Mouse (Mus musculus) ES-E14 (cell line): ENCODE results near the gene Tmtc4. TPM values are rescaled to one million over a fixed set of nuclear protein-coding genes. Genes with fewer than 3 reads are reported as not detected.
A peak's percentile ranks its signal among the peaks of the same experiment; 100 is the strongest.

Experiments
- DNase-seq: peaks from one replicate; pipeline ENCODE4 v3.0.0-alpha.2; 2013; ENCODE audit warnings: low read depth, low spot score
- H3K27ac ChIP-seq: 2 replicates; pipeline ENCODE4 v1.5.1; 2012; ENCODE audit warnings: low read depth, mild to moderate bottlenecking, low read length, moderate library complexity, mixed read lengths; ENCODE audit not compliant: poor library complexity, insufficient read depth, severe bottlenecking
- H3K36me3 ChIP-seq: 2 replicates; pipeline ENCODE4 v1.6.1; 2012; ENCODE audit warnings: mild to moderate bottlenecking, low read length, moderate library complexity, mixed read lengths; ENCODE audit not compliant: control insufficient read depth, poor library complexity, insufficient read depth, severe bottlenecking
- H3K4me1 ChIP-seq, 2 experiments: fragments of 150-350 bp in 1 of 2; sonication (generic) in 1 of 2; 2 replicates each; pipeline ENCODE4 v1.6.1; 2012; ENCODE audit warnings: low read length in 2 of 2, mild to moderate bottlenecking in 1 of 2, mixed read lengths in 1 of 2; ENCODE audit not compliant: control insufficient read depth in 2 of 2, insufficient read depth in 2 of 2, poor library complexity in 1 of 2
- H3K4me3 ChIP-seq, 2 experiments: fragments of 150-350 bp in 1 of 2; sonication (generic) in 1 of 2; 2 replicates each; pipeline ENCODE4 v1.5.1; 2012; ENCODE audit warnings: low read length in 2 of 2, low read depth in 1 of 2, mild to moderate bottlenecking in 1 of 2, mixed read lengths in 1 of 2; ENCODE audit not compliant: insufficient read depth in 1 of 2, poor library complexity in 1 of 2, severe bottlenecking in 1 of 2
- H3K9ac ChIP-seq: 2 replicates; pipeline ENCODE4 v1.6.1; 2012; ENCODE audit warnings: low read depth, mild to moderate bottlenecking, low read length, mixed read lengths; ENCODE audit not compliant: poor library complexity, insufficient read depth, severe bottlenecking
- H3K9me3 ChIP-seq: fragments of 150-350 bp; sonication (generic); 2 replicates; pipeline ENCODE4 v1.6.1; 2012; ENCODE audit warnings: low read depth, mild to moderate bottlenecking, low read length; ENCODE audit not compliant: control insufficient read depth, insufficient read depth
- CHD2 ChIP-seq: IDR thresholded peaks from 2 replicates; pipeline ENCODE4 v1.6.1; 2014; ENCODE audit warnings: mild to moderate bottlenecking, low read depth, low read length, inconsistent platforms
- HCFC1 ChIP-seq: IDR thresholded peaks from 2 replicates; pipeline ENCODE4 v1.6.1; 2012; ENCODE audit warnings: low read length, inconsistent platforms, borderline replicate concordance; ENCODE audit not compliant: insufficient read depth
- MAFK ChIP-seq: IDR thresholded peaks from 2 replicates; pipeline ENCODE4 v1.6.1; 2014; ENCODE audit warnings: mild to moderate bottlenecking, low read depth, low read length, inconsistent platforms; ENCODE audit not compliant: insufficient read depth
- ZC3H11A ChIP-seq: IDR thresholded peaks from 2 replicates; pipeline ENCODE4 v1.6.1; 2012; ENCODE audit warnings: low read depth, mild to moderate bottlenecking, inconsistent platforms, low read length, borderline replicate concordance
- ZNF384 ChIP-seq: IDR thresholded peaks from 2 replicates; pipeline ENCODE4 v1.6.1; 2012; ENCODE audit warnings: low read depth, low read length, inconsistent platforms
- in situ Hi-C, 2 experiments: fragments of 600-800 bp; cut with MboI; formaldehyde crosslinking; loops; one replicate each; pipeline ENCODE4 v1.15.1; 2025; ENCODE audit warnings: low sequenced_read_pairs in 2 of 2, inconsistent platforms in 1 of 2; ENCODE audit not compliant: unreplicated experiment in 2 of 2
- total RNA-seq: library from RNA; depleted of rRNA; stranded (reverse); fragments of 300-350 nt; gene quantifications from 2 replicates; pipeline ENCODE4 v1.2.3, GENCODE M21; 2012

Tmtc4 gene
- total RNA-seq, 1 experiment = 9.6 TPM

GRCm38 (mm10) chr14:122877787-122878186, 106.0 kb downstream of the Tmtc4 start:
- DNase-seq = no peak
- Histone ChIP-seq H3K9ac (no peak overlapping the region), H3K4me1 (no peaks in the 10 kb centered on the region), H3K36me3 (no peaks in the 10 kb centered on the region), H3K27ac (no peak overlapping the region), H3K4me3 (no peak overlapping the region), H3K9me3 (no peaks in the 10 kb centered on the region)
- in situ Hi-C loops = loop anchor here in 1 of 2 experiments (25.0 kb wide), 2 partner anchors 665 to 815 kb away; no protein-coding TSS in a partner anchor
- TF ChIP-seq ZNF384 = no peak
- no peak for TF ChIP-seq HCFC1
- TF ChIP-seq CHD2 = no peak
- TF ChIP-seq MAFK = no peak
- TF ChIP-seq ZC3H11A = no peak

DNA sequence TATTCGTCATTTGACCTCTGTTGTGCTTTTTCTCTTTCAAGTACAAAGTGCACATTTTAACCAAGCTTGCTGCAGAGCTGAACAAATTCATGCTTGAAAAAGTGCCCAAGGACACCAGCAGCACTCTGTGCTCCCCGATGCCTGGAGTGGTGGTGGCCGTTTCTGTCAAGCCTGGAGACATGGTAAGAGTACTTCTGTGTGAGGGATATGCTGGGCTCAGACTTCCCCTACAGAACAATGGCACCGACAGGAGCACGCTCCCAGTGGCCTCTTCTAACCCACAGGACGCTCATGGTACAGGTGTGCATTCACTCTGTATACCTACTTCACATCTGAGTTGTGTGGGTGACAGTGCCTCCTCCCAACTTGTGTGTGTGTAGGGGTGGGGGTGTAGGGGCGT, 107.1 kb downstream of the Tmtc4 start:
- no peak overlapping the region for H3K27ac ChIP-seq
- no peak for DNase-seq
- H3K36me3 ChIP-seq = no peaks in the 10 kb centered on the region
- no peaks in the 10 kb centered on the region for H3K4me1 ChIP-seq
- no peak for TF ChIP-seq MAFK
- no peak for TF ChIP-seq HCFC1
- TF ChIP-seq CHD2 = no peak
- no peak for TF ChIP-seq ZNF384
- no peak for TF ChIP-seq ZC3H11A
- no peaks in the 10 kb centered on the region for H3K9me3 ChIP-seq
- no peak overlapping the region for H3K9ac ChIP-seq
- in situ Hi-C loops = loop anchor here in 1 of 2 experiments (25.0 kb wide), 2 partner anchors 664 to 814 kb away; no protein-coding TSS in a partner anchor
- H3K4me3 ChIP-seq = no peak overlapping the region

DNA sequence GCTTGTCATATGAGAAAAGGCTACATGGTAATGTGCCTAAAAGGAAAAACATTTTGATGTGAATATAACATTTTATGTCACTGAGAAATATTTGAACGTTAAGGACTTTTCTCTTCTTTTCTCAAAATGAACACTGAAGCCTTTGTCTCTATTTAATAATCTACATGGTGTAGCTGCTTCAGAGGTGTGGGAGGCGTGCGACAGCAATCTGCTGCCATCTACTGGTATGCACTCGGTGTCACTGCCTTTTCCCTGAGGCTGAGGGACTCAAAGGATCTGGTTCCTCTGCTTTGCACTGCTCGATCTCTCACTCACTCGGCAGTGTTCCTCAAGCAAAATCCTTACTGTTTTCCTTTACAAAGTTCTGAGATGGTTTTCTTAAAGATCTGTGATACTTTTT, 107.7 kb downstream of the Tmtc4 start:
- Histone ChIP-seq H3K27ac (no peak overlapping the region), H3K9ac (no peak overlapping the region), H3K4me1 (no peaks in the 10 kb centered on the region), H3K4me3 (no peak overlapping the region), H3K36me3 (no peaks in the 10 kb centered on the region), H3K9me3 (no peaks in the 10 kb centered on the region)
- in situ Hi-C loops = loop anchor here in 1 of 2 experiments (25.0 kb wide), 2 partner anchors 664 to 814 kb away; no protein-coding TSS in a partner anchor
- TF ChIP-seq MAFK = no peak
- TF ChIP-seq CHD2 = no peak
- TF ChIP-seq ZC3H11A = peak; percentile 94
- peak; percentile 27 for DNase-seq

DNA sequence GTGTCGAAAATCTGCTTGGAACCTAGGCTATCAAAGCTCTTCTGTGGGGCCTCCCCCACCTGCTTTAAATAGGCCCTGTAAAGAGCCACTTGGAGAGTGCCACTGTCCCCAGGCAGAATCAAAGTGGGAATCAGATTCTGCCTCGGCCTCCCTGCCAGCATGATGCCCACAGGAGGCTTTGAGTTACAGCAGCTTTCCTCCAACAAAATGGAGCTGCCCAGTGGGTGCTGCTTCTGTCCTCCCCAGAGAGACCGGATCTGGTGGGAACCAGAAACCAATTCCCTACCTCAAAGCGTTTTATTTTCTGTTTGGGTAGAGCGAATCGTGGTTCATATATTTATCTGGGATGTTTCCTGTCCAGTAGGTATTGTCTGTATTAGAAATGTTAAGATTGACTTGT, 108.2 kb downstream of the Tmtc4 start:
- in situ Hi-C loops = loop anchor here in 1 of 2 experiments (25.0 kb wide), 2 partner anchors 663 to 813 kb away; no protein-coding TSS in a partner anchor

DNA sequence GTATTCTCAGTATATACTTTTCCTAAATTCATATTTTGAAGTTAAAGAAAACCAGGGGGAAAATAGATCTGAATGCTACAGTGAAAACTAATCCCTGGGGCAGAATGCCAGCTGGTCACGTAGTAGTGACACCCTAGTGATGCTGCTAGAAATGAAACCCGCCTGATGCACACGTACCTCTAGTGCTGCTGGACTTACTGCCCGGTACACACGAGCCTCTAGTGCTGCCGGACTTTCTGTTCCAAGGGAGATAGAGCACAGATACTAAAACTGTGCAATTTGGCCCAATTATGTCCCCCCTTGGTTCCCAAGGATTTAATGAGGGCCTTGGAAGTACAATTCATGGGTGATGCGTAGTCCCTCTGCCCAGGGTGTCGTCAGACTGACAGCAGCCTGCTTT, 108.8 kb downstream of the Tmtc4 start:
- DNase-seq = no peak
- in situ Hi-C loops = loop anchor here in 1 of 2 experiments (25.0 kb wide), 2 partner anchors 663 to 813 kb away; no protein-coding TSS in a partner anchor
- Histone ChIP-seq H3K36me3 (no peaks in the 10 kb centered on the region), H3K9ac (no peak overlapping the region), H3K9me3 (no peaks in the 10 kb centered on the region), H3K4me3 (no peak overlapping the region), H3K4me1 (no peaks in the 10 kb centered on the region), H3K27ac (no peak overlapping the region)
- TF ChIP-seq ZNF384 = no peak
- TF ChIP-seq HCFC1 = no peak
- no peak for TF ChIP-seq CHD2
- TF ChIP-seq MAFK = no peak
- TF ChIP-seq ZC3H11A = no peak

More for the DNA sequence above, 108.2 kb downstream of the Tmtc4 start:
- Histone ChIP-seq H3K4me3 (no peak overlapping the region), H3K4me1 (no peaks in the 10 kb centered on the region), H3K36me3 (no peaks in the 10 kb centered on the region), H3K9ac (no peak overlapping the region), H3K9me3 (no peaks in the 10 kb centered on the region), H3K27ac (no peak overlapping the region)
- no peak for TF ChIP-seq HCFC1
- TF ChIP-seq ZC3H11A = no peak
- no peak for TF ChIP-seq ZNF384
- TF ChIP-seq MAFK = no peak
- TF ChIP-seq CHD2 = no peak
- DNase-seq = no peak
